Mouse (Mus musculus): ENCODE data around the gene Tmem109. TPM values are rescaled to one million over a fixed set of nuclear protein-coding genes. Genes with fewer than 3 reads are reported as not detected.
A peak's percentile ranks its signal among the peaks of the same experiment; 100 is the strongest.

Gene Tmem109
- polyA plus RNA-seq, 1 experiment: 223 TPM

DNA sequence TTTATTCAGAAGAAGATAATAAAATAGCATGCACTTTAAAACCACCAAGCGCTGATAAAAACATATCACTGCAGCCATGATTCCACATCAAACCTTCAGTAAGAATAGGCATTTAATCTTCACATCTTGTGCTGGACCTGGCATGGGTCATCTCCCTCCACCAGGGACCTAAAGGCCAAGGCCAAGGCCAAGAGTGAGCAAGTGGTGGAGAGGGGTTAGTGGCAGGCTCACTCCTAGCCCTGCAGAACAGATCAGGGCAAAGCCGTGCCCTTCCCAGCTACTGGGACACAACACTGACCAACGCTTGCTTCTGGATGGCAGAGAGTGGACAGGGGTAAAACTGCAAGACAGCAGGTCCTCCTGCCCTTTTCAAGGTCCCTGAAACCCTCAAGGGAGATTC, 11.1 kb downstream of the Tmem109 start:
- Histone ChIP-seq H3K79me2 (ENCODE audit: control insufficient read depth, insufficient read depth) (peaks cover 38% of the 10 kb centered on the region), H3K4me2 (ENCODE audit: low read depth) (no peak overlapping the region), H3K36me3 (ENCODE audit: control insufficient read depth, insufficient read depth) (peaks cover 23% of the 10 kb centered on the region), H3K4me3 (no peak overlapping the region), H3ac (ENCODE audit: control insufficient read depth, insufficient read length) (no peak overlapping the region), H3K27me3 (ENCODE audit: control insufficient read depth, insufficient read depth, insufficient read length) (no peaks in the 10 kb centered on the region)
- TF ChIP-seq MYOD1 (IDR thresholded peaks at IDR 0.05; ENCODE audit: control insufficient read depth in 1 of 3, insufficient read length in 2 of 3, low read depth in 2 of 3): no peak
- no peak for TF ChIP-seq CEBPB (IDR thresholded peaks at IDR 0.05; ENCODE audit: insufficient read depth, poor library complexity, severe bottlenecking)
- no peak for TF ChIP-seq SRF (IDR thresholded peaks at IDR 0.05; ENCODE audit: control insufficient read depth, insufficient read length, low read depth)
- no peak for TF ChIP-seq MAX (IDR thresholded peaks at IDR 0.05; ENCODE audit: low read depth)
- no peak for TF ChIP-seq TCF12 (IDR thresholded peaks at IDR 0.05; ENCODE audit: insufficient read depth, poor library complexity, severe bottlenecking)
- TF ChIP-seq USF1 (IDR thresholded peaks at IDR 0.05; ENCODE audit: low read depth): no peak

DNA sequence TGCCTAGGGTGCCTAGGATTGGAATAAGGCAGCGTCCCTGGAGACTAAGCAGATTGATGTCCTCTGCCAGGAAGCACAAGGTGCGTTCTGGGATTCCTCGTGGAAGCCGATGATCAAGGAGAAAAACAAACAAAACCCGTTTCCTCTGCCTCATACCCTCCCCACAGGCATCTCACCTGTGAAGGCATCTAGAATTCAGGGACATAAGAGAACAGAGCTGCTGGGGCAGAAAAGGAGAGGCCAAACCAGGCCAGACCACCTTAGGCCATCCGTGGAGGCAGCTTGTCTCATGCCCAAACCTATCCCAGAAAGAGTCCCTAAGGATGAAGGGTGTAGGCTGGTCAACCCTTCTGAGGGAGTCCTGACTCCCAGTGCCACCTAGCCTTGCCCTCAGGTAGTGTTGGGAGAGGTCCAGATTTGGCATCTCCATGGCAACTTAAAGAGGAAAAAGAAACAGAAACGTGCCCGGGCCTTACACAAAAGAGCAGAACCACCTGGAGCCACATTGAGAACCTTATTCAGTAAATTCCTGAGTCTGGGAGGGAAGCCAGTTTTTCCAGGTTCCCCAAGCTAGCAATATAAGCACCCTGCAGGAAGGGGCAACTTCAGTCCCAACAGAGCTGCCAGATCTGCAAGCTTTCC, 11.8 kb downstream of the Tmem109 start, which contains the start of gene Tmem132a:
Gene Tmem132a (minus strand): TSS at position 55 of the 642 bp plus-strand sequence.
- Histone ChIP-seq H3K27me3 (ENCODE audit: control insufficient read depth, insufficient read depth, insufficient read length) (no peaks in the 10 kb centered on the region), H3K4me3 (peak within 1 kb of the TSS; percentile 76), H3ac (ENCODE audit: control insufficient read depth, insufficient read length) (peak within 1 kb of the TSS; percentile 55), H3K36me3 (ENCODE audit: control insufficient read depth, insufficient read depth) (peaks cover 28% of the 10 kb centered on the region), H3K79me2 (ENCODE audit: control insufficient read depth, insufficient read depth) (peaks cover 31% of the 10 kb centered on the region), H3K4me2 (ENCODE audit: low read depth) (peak within 1 kb of the TSS; percentile 83)
- no peak for TF ChIP-seq MYOG (IDR thresholded peaks at IDR 0.05; ENCODE audit: control insufficient read depth in 1 of 3, insufficient read depth in 1 of 3, insufficient read length in 2 of 3, low read depth in 2 of 3)
- TF ChIP-seq TCF12 (IDR thresholded peaks at IDR 0.05; ENCODE audit: insufficient read depth, poor library complexity, severe bottlenecking): no peak
- TF ChIP-seq POLR2A (IDR thresholded peaks at IDR 0.05; ENCODE audit: insufficient read length, low read depth): no peak
- no peak for TF ChIP-seq MYOD1 (IDR thresholded peaks at IDR 0.05; ENCODE audit: control insufficient read depth in 1 of 3, insufficient read length in 2 of 3, low read depth in 2 of 3)
- TF ChIP-seq CEBPB (IDR thresholded peaks at IDR 0.05; ENCODE audit: insufficient read depth, poor library complexity, severe bottlenecking): no peak
- no peak for TF ChIP-seq E2F4 (IDR thresholded peaks at IDR 0.05; ENCODE audit: insufficient read depth)
- no peak for TF ChIP-seq SRF (IDR thresholded peaks at IDR 0.05; ENCODE audit: control insufficient read depth, insufficient read length, low read depth)
- no peak for TF ChIP-seq USF1 (IDR thresholded peaks at IDR 0.05; ENCODE audit: low read depth)
- no peak for TF ChIP-seq TCF3 (IDR thresholded peaks at IDR 0.05; ENCODE audit: insufficient read length, low read depth)
- TF ChIP-seq REST (IDR thresholded peaks at IDR 0.05; ENCODE audit: insufficient read depth, insufficient read length): no peak
- TF ChIP-seq POLR2AphosphoS2 (IDR thresholded peaks at IDR 0.05; ENCODE audit: insufficient read length, low read depth): no peak

DNA sequence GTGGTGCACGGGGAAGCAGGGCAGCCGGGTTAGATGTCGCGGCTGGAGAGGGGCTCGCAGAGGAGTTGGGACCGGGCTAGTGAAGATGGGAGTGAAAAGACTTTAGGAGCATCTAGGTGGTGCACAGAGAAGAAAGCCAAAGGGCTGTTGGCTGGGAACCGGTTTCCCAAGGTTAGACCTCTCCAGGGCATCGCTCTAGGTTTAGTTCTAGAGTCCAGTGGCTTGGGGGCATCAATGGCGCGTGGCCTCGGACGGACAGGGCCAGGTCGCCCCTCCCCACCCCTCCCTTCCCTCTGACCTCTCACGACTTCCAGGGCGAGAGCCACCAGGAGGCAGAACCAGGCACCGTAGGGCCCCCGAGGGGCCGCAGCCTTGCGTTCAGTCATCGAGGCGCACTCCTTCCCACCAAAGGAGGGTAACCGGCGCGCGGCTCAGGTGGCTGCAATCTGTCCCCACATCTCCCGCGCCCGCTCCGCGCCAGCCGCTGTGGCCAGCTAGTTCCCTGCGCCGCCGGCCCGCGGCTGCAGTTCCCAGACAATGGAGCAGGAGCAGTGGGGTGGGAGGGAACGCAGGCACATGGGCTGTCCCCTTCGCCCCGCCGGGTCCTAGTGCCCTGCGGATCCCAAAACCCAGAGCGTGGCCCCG, 12.4 kb downstream of the Tmem109 start:
- Histone ChIP-seq H3K4me3 (peak overlapping the region; percentile 76), H3K79me2 (ENCODE audit: control insufficient read depth, insufficient read depth) (peaks cover 25% of the 10 kb centered on the region), H3K4me2 (ENCODE audit: low read depth) (peak overlapping the region; percentile 83), H3K36me3 (ENCODE audit: control insufficient read depth, insufficient read depth) (peaks cover 35% of the 10 kb centered on the region), H3ac (ENCODE audit: control insufficient read depth, insufficient read length) (peak overlapping the region; percentile 55), H3K27me3 (ENCODE audit: control insufficient read depth, insufficient read depth, insufficient read length) (no peaks in the 10 kb centered on the region)
- no peak for TF ChIP-seq TCF12 (IDR thresholded peaks at IDR 0.05; ENCODE audit: insufficient read depth, poor library complexity, severe bottlenecking)
- TF ChIP-seq MYOG (IDR thresholded peaks at IDR 0.05; ENCODE audit: control insufficient read depth in 1 of 3, insufficient read depth in 1 of 3, insufficient read length in 2 of 3, low read depth in 2 of 3): peak in 2 of 3 experiments; percentile 44 to 76
- peak; percentile 77 for TF ChIP-seq USF1 (IDR thresholded peaks at IDR 0.05; ENCODE audit: low read depth)
- TF ChIP-seq POLR2A (IDR thresholded peaks at IDR 0.05; ENCODE audit: insufficient read length, low read depth): peak; percentile 99
- TF ChIP-seq MAX (IDR thresholded peaks at IDR 0.05; ENCODE audit: low read depth): peak; percentile 37
- TF ChIP-seq TCF3 (IDR thresholded peaks at IDR 0.05; ENCODE audit: insufficient read length, low read depth): peak; percentile 8
- TF ChIP-seq SRF (IDR thresholded peaks at IDR 0.05; ENCODE audit: control insufficient read depth, insufficient read length, low read depth): peak; percentile 42
- TF ChIP-seq MYOD1 (IDR thresholded peaks at IDR 0.05; ENCODE audit: control insufficient read depth in 1 of 3, insufficient read length in 2 of 3, low read depth in 2 of 3): peak in 1 of 3 experiments; percentile 54
- peak; percentile 98 for TF ChIP-seq POLR2AphosphoS2 (IDR thresholded peaks at IDR 0.05; ENCODE audit: insufficient read length, low read depth)
- no peak for TF ChIP-seq E2F4 (IDR thresholded peaks at IDR 0.05; ENCODE audit: insufficient read depth)
- no peak for TF ChIP-seq CEBPB (IDR thresholded peaks at IDR 0.05; ENCODE audit: insufficient read depth, poor library complexity, severe bottlenecking)

DNA sequence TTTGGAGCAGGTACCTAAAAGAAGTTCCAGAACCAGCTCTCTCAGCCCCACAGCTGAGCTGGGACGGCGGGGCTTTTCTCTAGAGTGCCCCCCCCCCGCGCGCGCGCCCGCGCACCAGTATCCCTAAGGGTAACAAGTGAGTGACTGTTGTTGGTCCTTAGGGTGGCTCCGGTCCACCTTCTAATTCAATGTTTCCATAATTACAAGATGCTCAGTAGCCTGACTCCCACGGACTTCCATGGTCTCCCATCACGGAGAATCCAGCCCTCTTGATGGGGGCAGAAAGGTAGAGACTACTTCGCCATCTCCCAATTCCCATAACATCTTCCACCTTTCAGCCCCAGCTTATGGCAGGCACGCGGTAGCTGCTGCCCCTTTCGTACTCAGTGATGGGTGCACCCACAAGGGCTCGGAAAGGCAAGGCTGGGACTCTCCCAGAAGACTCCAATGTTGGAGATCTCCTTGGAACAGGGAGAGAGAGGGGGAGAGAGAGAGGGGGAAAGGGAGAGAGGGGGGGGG, 13.1 kb downstream of the Tmem109 start:
- Histone ChIP-seq H3K4me2 (ENCODE audit: low read depth) (peak overlapping the region; percentile 83), H3K4me3 (peak overlapping the region; percentile 76), H3ac (ENCODE audit: control insufficient read depth, insufficient read length) (peak overlapping the region; percentile 55), H3K27me3 (ENCODE audit: control insufficient read depth, insufficient read depth, insufficient read length) (no peaks in the 10 kb centered on the region), H3K36me3 (ENCODE audit: control insufficient read depth, insufficient read depth) (peaks cover 32% of the 10 kb centered on the region), H3K79me2 (ENCODE audit: control insufficient read depth, insufficient read depth) (peaks cover 23% of the 10 kb centered on the region)
- TF ChIP-seq MAX (IDR thresholded peaks at IDR 0.05; ENCODE audit: low read depth) (no peak), E2F4 (IDR thresholded peaks at IDR 0.05; ENCODE audit: insufficient read depth) (no peak), TCF12 (IDR thresholded peaks at IDR 0.05; ENCODE audit: insufficient read depth, poor library complexity, severe bottlenecking) (no peak), SRF (IDR thresholded peaks at IDR 0.05; ENCODE audit: control insufficient read depth, insufficient read length, low read depth) (no peak), REST (IDR thresholded peaks at IDR 0.05; ENCODE audit: insufficient read depth, insufficient read length) (no peak), TCF3 (IDR thresholded peaks at IDR 0.05; ENCODE audit: insufficient read length, low read depth) (no peak), MYOD1 (IDR thresholded peaks at IDR 0.05; ENCODE audit: control insufficient read depth in 1 of 3, insufficient read length in 2 of 3, low read depth in 2 of 3) (no peak), USF1 (IDR thresholded peaks at IDR 0.05; ENCODE audit: low read depth) (no peak), CEBPB (IDR thresholded peaks at IDR 0.05; ENCODE audit: insufficient read depth, poor library complexity, severe bottlenecking) (no peak), POLR2A (IDR thresholded peaks at IDR 0.05; ENCODE audit: insufficient read length, low read depth) (no peak), MYOG (IDR thresholded peaks at IDR 0.05; ENCODE audit: control insufficient read depth in 1 of 3, insufficient read depth in 1 of 3, insufficient read length in 2 of 3, low read depth in 2 of 3) (no peak), POLR2AphosphoS2 (IDR thresholded peaks at IDR 0.05; ENCODE audit: insufficient read length, low read depth) (no peak)

Measured in myocyte (in vitro differentiated cells).